9 mouse cellular contexts compared by ENCODE assay signal in genomic region chr8:105799091-105799812, GRCm38 (mm10). TPM values are rescaled to one million over a fixed set of nuclear protein-coding genes. Genes with fewer than 3 reads are reported as not detected.
DNase-seq lines count a peak whose midpoint lies in the region; ATAC-seq lines count a peak whose summit lies in the region.
"Had no signal": no experiment of that assay in that cellular context is flagged by ENCODE, and none has a peak within 500 bp of the region (broad histone marks: within the 10 kb centered on the region; RNA-seq: fewer than 3 reads in every experiment).

No protein-coding gene starts in this region.

- H3K9me3 ChIP-seq in midbrain, embryonic 10.5 days (replicated peaks), result no peaks in the 10 kb centered on the region
- H3K9me3 ChIP-seq in midbrain, embryonic 11.5 days (ENCODE audit: control insufficient read depth, low read length), result no peaks in the 10 kb centered on the region
- no peaks in the 10 kb centered on the region for H3K9me3 ChIP-seq in liver, embryonic 13.5 days (replicated peaks)
- H3K9me3 ChIP-seq: neural tube, embryonic 12.5 days had no signal

- no peak overlapping the region for H3K4me2 ChIP-seq in midbrain, embryonic 11.5 days
- H3K4me2 ChIP-seq in liver, embryonic 13.5 days, result peak overlapping the region; percentile 70
- H3K4me2 ChIP-seq: neural tube, embryonic 12.5 days had no signal

- no peak for DNase-seq in midbrain, embryonic 10.5 days (ENCODE audit: low spot score)
- DNase-seq in midbrain, embryonic 11.5 days (ENCODE audit: low spot score, missing footprints), result no peak
- peak; percentile 75 for DNase-seq in c-Kit-positive CD71-positive TER-119-negative erythroid progenitor cells, embryonic 14.5 days (ENCODE audit: low read depth)
- DNase-seq in gastrocnemius, postnatal 10 days, result peak; percentile 76
- DNase-seq in kidney, adult 11 months, result peak; percentile 88
- DNase-seq in liver, embryonic 13.5 days, result no peak
- peak; percentile 23 for DNase-seq in retina, postnatal 7 days (ENCODE audit: low read depth, low spot score)
- no peak for DNase-seq in thymus, postnatal 14 days

- peaks cover 35% of the 10 kb centered on the region for H3K36me3 ChIP-seq in midbrain, embryonic 10.5 days
- no peaks in the 10 kb centered on the region for H3K36me3 ChIP-seq in midbrain, embryonic 11.5 days (ENCODE audit: control insufficient read depth, insufficient read depth, low read length)
- peaks cover 77% of the 10 kb centered on the region for H3K36me3 ChIP-seq in liver, embryonic 13.5 days

- no peak overlapping the region for H3K9ac ChIP-seq in midbrain, embryonic 11.5 days (ENCODE audit: low read length)
- peak overlapping the region; percentile 59 for H3K9ac ChIP-seq in liver, embryonic 13.5 days
- H3K9ac ChIP-seq: neural tube, embryonic 12.5 days had no signal

- 0 out of 2 replicates have a peak, but pooled peaks cover 2% of the 10 kb centered on the region for H3K4me1 ChIP-seq in midbrain, embryonic 10.5 days
- H3K4me1 ChIP-seq in midbrain, embryonic 11.5 days (ENCODE audit: control insufficient read depth, insufficient read depth, low read length), result no peaks in the 10 kb centered on the region
- peaks cover 94% of the 10 kb centered on the region for H3K4me1 ChIP-seq in liver, embryonic 13.5 days (replicated peaks)

- H3K27ac ChIP-seq in midbrain, embryonic 10.5 days (replicated peaks), result peak overlapping the region; percentile 24; the same call in 1 of the 2 replicates
- H3K27ac ChIP-seq in midbrain, embryonic 11.5 days (ENCODE audit: low read depth, low read length), result no peak overlapping the region
- H3K27ac ChIP-seq in liver, embryonic 13.5 days, result peak overlapping the region; percentile 99
- H3K27ac ChIP-seq: neural tube, embryonic 12.5 days had no signal

- WGBS in midbrain, embryonic 10.5 days, result 79% methylated on average over 8 of the region's 8 CpGs
- 84% methylated on average over 8 of the region's 8 CpGs for WGBS in midbrain, embryonic 11.5 days
- WGBS in liver, embryonic 13.5 days (ENCODE audit: insufficient replicate concordance), result 36% methylated on average over 8 of the region's 8 CpGs

- H3K27me3 ChIP-seq in midbrain, embryonic 10.5 days (ENCODE audit: low read depth, poor library complexity, severe bottlenecking), result no peaks in the 10 kb centered on the region
- H3K27me3 ChIP-seq in midbrain, embryonic 11.5 days (ENCODE audit: control insufficient read depth, insufficient read depth, low read length), result no peaks in the 10 kb centered on the region
- no peaks in the 10 kb centered on the region for H3K27me3 ChIP-seq in liver, embryonic 13.5 days
- H3K27me3 ChIP-seq: neural tube, embryonic 12.5 days had no signal

- H3K4me3 ChIP-seq in midbrain, embryonic 10.5 days, result no peak overlapping the region
- no peak overlapping the region for H3K4me3 ChIP-seq in midbrain, embryonic 11.5 days (ENCODE audit: low read depth, low read length)
- peak overlapping the region; percentile 15 for H3K4me3 ChIP-seq in liver, embryonic 13.5 days (replicated peaks)
- H3K4me3 ChIP-seq: neural tube, embryonic 12.5 days had no signal

- ATAC-seq in midbrain, embryonic 11.5 days (ENCODE audit: low FRiP score), result no peak
- ATAC-seq in liver, embryonic 13.5 days (ENCODE audit: low read depth), result peak; percentile 29; the same call in 1 of the 2 replicates

RNA-seq across cellular contexts. Expression of gene Ranbp10, which starts 27.9 kb away (rescaled TPM):
- polyA plus RNA-seq in midbrain, embryonic 10.5 days (2016; fragmentation: Nextera tagmentation; extraction: Ambion mirVana), result 9.6 and 11.4 TPM in 2 replicates
- polyA plus RNA-seq in midbrain, embryonic 11.5 days (2014; fragmentation: Nextera tagmentation; extraction: Ambion mirVana), result 10.9 and 11.2 TPM in 2 replicates
- total RNA-seq in gastrocnemius, postnatal 10 days (2021), result 10 to 100 TPM; 19.9 to 25.2 TPM
- polyA plus RNA-seq in liver, embryonic 13.5 days (2015; fragmentation: Nextera tagmentation; extraction: Ambion mirVana), result 36.1 and 36.2 TPM in 2 replicates

RNA-seq across cellular contexts. Expression of gene Tsnaxip1, which starts 28.3 kb away (rescaled TPM):
- 0.22 and 0.23 TPM in 2 replicates for polyA plus RNA-seq in midbrain, embryonic 10.5 days (2016; fragmentation: Nextera tagmentation; extraction: Ambion mirVana)
- polyA plus RNA-seq in midbrain, embryonic 11.5 days (2014; fragmentation: Nextera tagmentation; extraction: Ambion mirVana), result 0.15 and 0.18 TPM in 2 replicates
- total RNA-seq in gastrocnemius, postnatal 10 days (2021), result not detected
- 0.06 and 0.08 TPM in 2 replicates for polyA plus RNA-seq in liver, embryonic 13.5 days (2015; fragmentation: Nextera tagmentation; extraction: Ambion mirVana)

RNA-seq across cellular contexts. Expression of gene Gfod2, which starts 40.8 kb away (rescaled TPM):
- polyA plus RNA-seq in midbrain, embryonic 10.5 days (2016; fragmentation: Nextera tagmentation; extraction: Ambion mirVana), result 35.0 and 39.5 TPM in 2 replicates
- polyA plus RNA-seq in midbrain, embryonic 11.5 days (2014; fragmentation: Nextera tagmentation; extraction: Ambion mirVana), result 36.5 and 38.8 TPM in 2 replicates
- total RNA-seq in gastrocnemius, postnatal 10 days (2021), result 1 to 10 TPM; 6.5 to 7.6 TPM
- polyA plus RNA-seq in liver, embryonic 13.5 days (2015; fragmentation: Nextera tagmentation; extraction: Ambion mirVana), result 2.6 and 3.1 TPM in 2 replicates

RNA-seq across cellular contexts. Expression of gene Cenpt, which starts 53.8 kb away (rescaled TPM):
- 55.7 and 62.6 TPM in 2 replicates for polyA plus RNA-seq in midbrain, embryonic 10.5 days (2016; fragmentation: Nextera tagmentation; extraction: Ambion mirVana)
- polyA plus RNA-seq in midbrain, embryonic 11.5 days (2014; fragmentation: Nextera tagmentation; extraction: Ambion mirVana), result 58.1 and 60.4 TPM in 2 replicates
- 1 to 10 TPM; 5.2 to 7.0 TPM for total RNA-seq in gastrocnemius, postnatal 10 days (2021)
- polyA plus RNA-seq in liver, embryonic 13.5 days (2015; fragmentation: Nextera tagmentation; extraction: Ambion mirVana), result 21.5 and 22.3 TPM in 2 replicates

RNA-seq across cellular contexts. Expression of gene Thap11, which starts 55.7 kb away (rescaled TPM):
- polyA plus RNA-seq in midbrain, embryonic 10.5 days (2016; fragmentation: Nextera tagmentation; extraction: Ambion mirVana), result 82.2 and 88.1 TPM in 2 replicates
- 66.5 and 70.5 TPM in 2 replicates for polyA plus RNA-seq in midbrain, embryonic 11.5 days (2014; fragmentation: Nextera tagmentation; extraction: Ambion mirVana)
- 10 to 100 TPM; 24.2 to 26.9 TPM for total RNA-seq in gastrocnemius, postnatal 10 days (2021)
- 38.2 and 40.7 TPM in 2 replicates for polyA plus RNA-seq in liver, embryonic 13.5 days (2015; fragmentation: Nextera tagmentation; extraction: Ambion mirVana)

Comparison
In these comparisons a context has a peak if more than half of its experiments do, and no peak if none do; other contexts are left out.
1. DNase-seq: peak in c-Kit-positive CD71-positive TER-119-negative erythroid progenitor cells, embryonic 14.5 days (single experiment), gastrocnemius, postnatal 10 days (single experiment), kidney, adult 11 months (single experiment) and retina, postnatal 7 days (single experiment); none in midbrain, embryonic 10.5 days (single experiment), midbrain, embryonic 11.5 days (single experiment), liver, embryonic 13.5 days (single experiment) and thymus, postnatal 14 days (single experiment).